Mouse (Mus musculus) mesoderm, embryonic 11.5 days (tissue): ENCODE data around the gene 2010111I01Rik.
"Not testable (repeated sequence)": the region's sequence is repeated elsewhere in the genome, so short reads cannot be mapped to it uniquely, and the experiment has no call there.

Experiments
- DNase-seq: peaks from one replicate; pipeline ENCODE4 v3.0.0-alpha.2; 2012; ENCODE audit warnings: low read depth, low spot score

2010111I01Rik gene

DNA sequence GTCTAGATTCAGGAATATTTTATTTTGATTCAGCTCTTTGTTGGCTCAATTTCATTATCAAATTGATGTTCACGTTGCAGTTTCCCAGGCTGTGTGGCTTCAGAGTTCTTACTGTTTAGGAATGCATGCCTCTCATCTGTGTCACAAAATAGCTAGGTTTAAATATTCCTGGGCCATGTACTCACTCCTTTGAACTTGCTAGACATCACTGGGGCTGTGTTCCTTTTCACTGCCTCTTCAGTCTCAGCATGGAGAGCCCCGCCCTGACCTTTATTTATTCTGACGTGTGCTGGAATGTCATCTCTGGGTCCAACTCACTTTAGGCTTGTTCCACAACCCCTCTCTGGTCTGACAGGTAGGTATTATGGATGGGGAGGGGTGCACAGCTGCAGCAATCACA is 228.7 kb downstream of the 2010111I01Rik start:
- DNase-seq, result no peak

DNA sequence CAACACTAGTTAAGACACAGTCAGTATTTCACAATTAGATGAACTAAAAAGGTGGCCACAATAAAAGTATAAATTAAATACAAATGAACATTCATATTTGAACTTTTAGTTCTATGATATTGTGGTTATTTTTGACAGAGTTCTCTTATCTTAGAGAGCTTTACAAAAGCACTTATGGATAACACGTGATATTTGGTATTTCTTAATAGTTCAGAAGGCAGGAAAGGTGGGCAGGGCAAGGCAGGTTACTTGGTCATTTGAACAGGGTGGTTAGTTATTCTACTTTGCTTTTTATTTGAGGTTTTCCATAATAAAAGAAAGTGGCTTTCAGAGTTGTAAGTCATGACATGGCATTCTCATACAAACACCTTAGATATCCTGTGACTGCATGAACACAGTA is 233.3 kb downstream of the 2010111I01Rik start:
- DNase-seq, result no peak

DNA sequence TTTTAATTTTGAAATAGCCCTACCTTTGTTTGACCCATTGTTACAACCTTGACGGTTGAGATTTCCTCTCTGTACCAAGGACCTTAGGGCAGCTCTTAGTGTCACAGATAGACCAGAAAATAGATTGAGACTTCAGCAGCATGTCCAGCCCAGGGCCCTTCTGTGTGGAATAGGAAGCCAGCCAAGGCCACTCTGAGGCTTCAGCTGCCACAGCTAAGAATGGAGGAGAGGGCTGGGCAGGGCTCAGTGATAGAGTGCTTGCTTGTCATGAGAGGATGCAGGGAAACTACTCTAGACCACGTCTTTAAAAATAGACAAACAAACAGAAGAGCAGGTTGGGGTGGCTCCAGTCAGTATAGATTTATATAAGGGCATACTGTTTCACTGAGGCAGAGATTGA is 234.9 kb downstream of the 2010111I01Rik start:
- no peak for DNase-seq

DNA sequence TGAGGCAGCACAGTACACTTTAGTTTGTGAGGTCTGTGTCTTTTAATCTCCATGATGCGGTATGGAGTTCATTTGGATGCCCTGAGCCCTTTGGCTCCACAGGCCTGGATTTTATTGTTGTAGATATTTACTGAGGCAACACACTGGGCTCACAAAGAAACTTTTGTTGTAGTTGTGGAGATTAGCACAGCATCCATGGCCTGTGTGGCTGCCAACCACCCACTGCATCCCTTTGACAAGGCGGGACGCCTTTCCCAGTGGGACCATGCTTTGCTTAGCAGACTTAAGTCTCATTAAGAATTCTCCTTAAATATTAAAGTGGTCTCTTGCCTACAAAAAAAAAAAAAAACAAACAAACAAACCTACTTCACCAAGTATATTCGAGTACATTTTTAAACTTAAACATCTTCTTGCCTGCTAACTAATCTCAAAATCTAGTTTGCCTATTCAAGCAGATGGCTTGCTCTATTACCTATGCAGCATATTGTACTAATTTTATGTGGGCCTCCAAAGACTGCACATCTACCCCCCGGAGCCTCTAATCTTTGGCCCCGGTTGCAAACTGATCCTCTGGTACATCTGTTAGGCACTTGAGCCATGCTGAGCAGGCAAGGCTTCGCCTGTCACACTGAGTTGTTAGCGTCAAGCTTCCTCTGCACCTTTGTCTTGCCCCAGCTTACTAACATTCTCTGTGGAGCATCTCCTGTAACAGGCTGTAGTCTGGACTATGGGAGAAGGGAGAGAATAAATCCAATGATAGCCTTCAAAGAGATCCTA is 239.0 kb downstream of the 2010111I01Rik start:
- DNase-seq, result peak; percentile 38

DNA sequence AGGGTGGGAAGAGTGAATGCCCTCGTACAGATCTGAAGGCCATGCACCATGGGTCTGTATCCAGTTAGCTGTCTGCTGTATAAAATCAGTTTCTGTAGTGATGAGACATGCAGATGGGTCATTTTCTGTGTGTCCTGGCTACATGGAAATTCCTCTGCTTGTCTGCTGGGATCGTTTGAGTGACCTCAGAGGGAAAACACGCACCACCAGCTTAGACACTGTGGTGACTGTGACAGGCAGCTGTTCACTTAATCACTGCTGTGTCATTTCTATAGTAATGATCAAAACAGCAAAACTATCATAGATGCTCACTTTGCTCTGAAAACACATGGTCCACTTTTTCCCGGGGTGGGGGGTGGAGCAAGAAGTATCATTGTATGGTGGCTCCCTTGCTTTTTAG is 241.1 kb downstream of the 2010111I01Rik start:
- DNase-seq, result peak; percentile 52

DNA sequence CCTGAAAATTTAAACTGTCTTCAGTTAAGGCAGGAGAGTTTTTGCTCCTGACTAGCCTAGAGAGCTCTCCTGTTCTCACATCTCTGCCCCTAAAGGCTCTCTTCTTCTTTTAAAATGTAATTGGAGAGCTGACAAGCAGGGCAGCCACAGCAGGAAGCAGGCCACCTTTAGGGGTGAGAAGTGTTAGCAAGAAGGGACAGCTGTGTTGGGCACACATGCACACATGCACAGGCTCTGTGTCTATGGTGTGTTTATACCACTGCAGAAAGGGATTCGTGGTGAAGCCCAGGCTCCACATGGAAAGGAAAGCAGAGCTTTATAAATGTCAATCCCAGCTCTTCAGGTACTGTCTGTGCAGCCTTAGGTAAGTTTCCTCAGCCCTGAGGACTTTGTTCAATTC is 241.7 kb downstream of the 2010111I01Rik start:
- no peak for DNase-seq

DNA sequence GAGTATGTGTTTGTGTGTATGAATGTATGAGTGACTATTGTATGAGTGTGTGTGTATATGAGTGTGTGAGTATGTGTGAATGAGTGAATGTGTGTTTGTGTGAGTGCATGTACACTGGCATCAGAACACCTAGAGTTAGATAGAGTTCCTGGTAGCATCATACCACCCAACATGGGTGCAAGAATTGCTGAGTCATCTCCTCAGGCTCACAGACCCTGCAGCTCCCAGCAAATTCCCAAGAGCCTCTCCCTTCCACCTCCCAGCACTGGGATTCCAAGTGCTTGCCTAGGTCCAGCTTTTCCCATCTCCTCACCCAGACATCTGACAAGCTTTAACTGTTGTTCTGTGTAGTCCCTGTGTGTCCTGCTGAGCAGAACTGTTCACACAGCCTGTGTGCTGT is 251.8 kb downstream of the 2010111I01Rik start:
- DNase-seq, result no peak

DNA sequence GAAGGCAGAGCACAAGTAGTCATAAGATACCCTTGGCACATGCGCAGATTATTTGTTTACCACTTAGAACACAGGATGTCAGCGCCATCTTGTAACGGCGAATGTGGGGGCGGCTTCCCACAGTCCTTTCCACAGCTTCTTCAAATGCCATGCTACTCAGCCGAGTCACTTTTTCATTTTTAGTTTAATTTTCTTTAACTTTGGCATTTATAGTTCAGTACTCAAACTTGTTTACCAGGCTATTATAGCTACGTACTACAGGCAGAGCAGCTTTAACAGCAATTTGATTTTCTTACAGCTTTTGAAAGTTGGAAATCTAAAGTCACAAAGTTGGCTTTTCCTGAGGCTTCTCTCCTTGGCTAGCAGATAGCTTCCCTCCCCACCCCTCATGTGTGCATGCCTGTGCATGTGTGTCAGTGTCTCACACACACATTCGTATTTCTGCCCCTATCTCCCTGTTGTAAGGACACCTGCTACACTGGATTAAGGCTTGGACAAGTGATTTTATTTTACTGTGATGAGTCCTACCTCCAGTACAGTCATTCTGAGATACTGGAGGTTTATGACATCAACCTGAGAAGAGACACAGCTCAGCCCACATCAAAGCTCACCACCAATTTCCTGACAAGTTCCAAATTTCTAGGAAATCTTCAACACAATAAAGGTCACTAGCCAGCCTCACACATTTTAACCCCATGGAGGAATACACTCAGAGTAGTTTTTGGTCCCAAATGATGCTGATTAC is 258.5 kb downstream of the 2010111I01Rik start:
- no peak for DNase-seq

DNA sequence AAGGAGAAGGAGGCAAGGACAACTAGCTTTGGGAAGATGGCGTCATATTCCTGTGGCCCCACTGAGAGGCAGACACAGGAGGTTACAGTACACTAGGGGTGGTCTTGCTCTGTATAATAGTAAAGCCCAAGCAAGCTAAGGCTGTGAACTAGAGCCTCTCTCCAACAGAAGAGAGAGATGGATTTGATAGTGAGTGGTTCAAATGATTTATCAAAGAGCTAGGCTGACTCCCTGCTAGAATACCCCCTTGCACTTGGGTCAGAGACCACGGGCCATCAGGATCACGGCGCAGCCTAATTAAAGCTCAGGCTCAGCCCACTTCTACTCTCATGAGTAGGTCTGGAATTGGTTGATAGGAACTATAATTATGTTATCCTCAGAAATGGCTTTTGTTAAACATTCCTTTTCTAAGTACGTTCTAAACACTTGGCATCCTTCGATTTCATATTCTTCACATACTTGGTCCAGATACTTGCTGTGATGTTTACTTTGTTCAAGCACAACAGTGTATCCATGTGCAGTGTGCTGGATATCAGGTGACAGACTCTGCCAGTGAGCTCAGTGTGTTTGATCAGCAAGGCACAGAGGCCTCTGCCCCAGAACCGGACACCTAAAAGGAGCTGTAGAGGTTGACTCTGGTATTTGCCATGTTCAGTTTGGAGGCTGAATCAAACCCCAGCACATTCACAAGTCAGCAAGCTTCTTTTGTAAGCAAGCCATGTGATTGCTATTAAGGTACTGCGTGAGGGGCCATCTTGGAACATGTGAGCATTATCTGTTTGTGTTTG is 261.3 kb downstream of the 2010111I01Rik start:
- DNase-seq, result no peak

DNA sequence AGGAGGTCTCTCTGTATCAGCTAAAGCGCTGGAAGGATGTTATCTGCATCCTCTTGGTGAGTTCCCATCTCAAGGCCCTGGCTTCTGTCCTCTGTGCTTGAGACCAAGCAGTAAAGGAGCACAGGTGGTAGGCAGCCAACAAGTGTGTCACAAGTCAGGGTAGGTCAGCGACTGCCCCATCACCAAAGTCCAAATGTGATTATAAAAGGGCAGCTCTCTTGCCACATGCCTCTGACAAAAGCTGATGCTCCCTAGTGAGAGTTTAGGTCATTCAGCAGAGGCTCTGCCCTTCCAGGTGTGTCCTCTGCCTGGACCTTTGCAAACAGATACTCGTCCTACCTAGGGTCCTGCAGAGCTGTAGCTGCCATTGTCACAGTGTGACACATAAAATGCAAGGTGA is 263.1 kb downstream of the 2010111I01Rik start:
- DNase-seq, result no peak

DNA sequence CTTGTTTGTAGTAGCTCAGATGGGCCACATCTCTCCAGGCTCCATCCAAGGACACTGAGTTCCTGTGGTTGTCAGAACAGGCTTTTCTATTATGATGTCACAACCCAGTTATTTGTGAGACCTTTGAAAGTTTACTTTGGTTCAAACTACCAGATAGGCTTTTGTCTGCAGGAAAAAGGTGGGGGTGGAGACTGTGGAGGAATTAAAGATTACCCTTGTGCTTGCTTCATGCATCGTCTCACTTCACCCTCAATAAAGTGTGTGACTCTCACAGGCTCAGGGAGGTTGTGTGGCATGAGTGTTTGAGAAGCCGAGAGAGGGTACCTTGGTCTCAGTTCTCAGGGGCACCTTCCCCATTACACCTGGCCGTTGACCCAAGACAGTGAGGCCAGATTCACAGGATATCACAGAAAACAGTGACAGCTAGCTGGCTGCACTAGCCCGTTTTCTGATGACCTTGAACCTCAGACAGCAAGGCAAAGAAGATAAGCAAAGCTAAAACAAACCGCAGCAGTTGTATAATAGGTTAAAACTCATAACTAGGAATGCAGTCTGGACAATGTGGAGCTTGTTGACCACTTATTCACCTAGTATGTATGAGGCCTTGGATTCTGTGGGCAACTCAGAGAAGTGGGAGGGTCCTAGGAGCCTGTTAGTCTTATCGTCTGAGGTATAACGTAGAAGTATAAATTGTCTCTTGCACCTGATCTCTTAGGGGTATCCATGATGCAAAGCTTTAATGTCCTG is 266.4 kb downstream of the 2010111I01Rik start:
- no peak for DNase-seq

DNA sequence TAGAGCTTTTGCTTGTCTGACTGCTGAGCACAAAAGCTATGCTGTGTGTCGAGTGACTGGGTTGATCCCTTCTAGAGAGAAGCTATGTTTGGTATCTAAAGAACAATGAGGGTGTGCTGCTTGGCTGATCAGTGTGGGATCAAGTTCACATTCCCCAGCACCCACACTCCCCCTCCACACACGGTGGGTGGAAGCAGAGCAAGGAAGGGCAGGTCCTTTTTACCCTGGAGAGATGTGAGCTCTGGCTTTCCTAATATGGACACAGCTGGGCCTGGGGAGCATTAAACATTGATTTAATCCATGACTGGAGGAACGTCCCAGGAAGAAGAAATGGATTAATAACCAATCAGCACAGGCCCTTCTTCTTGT is 267.0 kb downstream of the 2010111I01Rik start:
- no peak for DNase-seq

DNA sequence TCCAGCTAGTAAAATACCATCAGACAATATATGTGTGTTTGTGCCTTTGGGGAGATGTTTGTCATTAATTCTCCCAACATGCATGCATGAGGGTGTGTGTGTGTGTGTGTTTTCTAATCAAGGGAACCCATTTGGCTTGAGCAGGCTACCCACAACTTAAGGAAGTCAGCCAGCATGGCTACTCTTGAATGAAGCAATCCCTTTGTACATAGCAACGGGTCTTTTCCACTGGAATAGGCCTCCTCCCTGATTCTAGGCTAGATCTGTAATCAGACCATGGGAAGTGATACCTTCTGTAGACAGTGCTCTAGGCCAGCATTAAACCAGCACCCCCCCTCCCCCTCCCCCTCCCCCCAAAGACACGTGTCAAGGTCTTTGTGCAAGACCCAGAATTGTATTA is 267.9 kb downstream of the 2010111I01Rik start:
- no peak for DNase-seq

DNA sequence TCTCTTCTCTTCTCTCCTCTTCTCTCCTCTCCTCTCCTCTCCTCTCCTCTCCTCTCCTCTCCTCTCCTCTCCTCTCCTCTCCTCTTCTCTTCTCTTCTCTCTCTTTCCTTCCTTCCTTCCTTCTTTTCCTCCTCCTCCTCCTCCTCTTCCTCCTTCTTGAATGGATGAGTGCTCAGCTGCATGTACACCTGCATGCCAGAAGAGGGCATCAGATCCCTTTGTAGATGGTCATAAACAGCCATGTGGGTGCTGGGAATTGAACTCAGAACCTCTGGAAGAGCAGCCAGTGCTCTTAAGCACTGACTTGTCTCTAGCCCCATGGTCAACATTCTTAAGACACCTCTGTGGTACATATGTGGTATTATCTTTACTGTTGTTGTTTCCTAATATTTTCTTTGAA is 269.8 kb downstream of the 2010111I01Rik start:
- not testable (repeated sequence) for DNase-seq

DNA sequence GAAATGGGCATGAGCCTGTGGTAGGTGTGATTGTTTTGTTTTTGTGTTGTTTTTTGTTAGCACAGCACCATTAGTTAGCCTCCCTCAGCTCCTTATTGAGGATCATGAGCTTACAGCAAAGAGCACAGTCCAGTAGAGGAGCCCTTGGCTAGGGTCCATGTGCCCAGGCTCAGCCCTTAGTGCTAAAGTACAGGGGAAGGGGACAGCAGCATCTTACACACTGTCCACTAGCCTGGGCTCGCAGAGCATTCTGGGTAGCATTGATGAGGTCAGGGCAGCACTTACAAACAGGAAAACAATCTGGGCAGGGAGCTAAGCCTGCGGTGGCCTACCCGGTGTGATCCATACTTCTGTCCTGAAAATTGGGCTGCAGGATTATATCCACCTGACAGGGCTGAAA is 270.9 kb downstream of the 2010111I01Rik start:
- DNase-seq, result no peak

DNA sequence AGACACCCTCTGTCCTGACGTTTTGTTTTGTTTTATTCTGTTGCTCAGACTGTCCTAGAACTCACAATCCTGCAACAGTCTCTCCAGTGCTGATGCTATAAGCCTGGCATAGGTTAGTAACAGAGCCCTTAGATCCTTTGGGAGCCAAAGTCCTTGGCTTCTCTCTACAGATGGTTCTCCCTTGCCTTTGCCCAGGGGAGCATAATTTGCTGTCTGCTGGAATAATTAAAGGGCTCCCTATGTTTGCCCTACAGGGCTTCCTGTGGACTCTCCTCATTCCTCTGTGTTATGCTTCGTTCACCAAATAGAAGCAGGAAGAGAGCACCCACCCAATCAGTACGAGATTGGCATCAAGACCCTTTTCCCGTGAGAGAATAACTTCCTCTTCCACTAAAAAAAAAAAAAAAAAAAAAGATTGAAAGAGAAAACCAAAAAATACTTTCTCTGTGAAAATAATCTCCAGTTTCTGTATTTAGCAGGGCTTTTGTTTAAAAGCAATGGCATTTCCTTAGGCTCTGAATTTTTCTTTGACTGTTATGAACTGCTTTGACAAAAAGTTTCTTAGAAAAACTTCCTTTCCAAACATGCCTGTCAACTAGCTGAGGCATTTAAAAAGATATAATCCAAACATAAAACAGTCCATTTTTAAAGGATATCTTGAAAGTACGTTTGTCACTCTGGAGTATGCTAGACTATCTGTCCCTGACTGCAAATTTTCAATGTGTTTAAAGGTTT is 271.6 kb downstream of the 2010111I01Rik start:
- DNase-seq, result no peak

DNA sequence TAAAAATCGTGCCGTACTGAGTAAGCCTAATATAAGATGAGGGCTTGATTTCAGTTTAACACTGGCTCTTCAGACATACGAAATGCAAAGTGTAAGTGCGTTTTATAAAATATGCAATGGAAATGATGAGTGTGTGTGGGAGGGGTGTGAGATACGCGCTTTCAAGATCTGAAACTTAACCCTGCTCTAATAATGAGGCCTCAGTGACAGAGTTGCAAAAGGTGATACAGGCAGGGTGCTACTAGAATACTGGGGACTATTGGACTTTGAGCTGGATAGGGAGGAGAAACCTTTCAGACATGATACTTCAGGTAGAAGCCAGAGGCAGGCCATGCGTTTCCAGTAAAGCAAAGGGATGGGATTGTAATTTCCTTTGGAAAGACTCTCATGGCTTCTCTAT is 273.4 kb downstream of the 2010111I01Rik start:
- DNase-seq, result no peak

DNA sequence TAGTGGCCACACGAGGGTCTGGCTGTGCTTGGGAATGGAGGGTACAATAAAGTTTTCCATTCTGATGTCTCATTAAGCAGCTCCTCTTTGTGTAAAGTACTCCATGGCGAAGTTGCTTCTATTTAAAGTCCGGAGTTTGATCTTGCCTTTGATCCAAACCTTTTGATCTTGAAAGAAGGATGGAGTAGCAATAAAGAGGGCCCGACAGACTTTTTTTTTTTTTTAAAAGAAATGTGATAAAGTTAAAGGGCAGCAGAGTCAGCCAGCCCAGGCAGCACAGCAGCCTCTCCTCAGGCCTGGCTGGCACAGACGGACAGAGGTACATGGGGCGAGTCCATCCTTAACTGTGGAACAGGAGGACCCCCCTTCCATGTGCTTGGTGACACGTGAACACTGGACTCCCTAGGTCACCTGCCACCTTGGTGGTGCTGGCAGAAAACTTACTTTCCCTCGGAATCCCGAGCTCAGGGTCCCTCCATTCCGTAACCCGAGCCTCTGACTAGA is 274.7 kb downstream of the 2010111I01Rik start:
- no peak for DNase-seq

DNA sequence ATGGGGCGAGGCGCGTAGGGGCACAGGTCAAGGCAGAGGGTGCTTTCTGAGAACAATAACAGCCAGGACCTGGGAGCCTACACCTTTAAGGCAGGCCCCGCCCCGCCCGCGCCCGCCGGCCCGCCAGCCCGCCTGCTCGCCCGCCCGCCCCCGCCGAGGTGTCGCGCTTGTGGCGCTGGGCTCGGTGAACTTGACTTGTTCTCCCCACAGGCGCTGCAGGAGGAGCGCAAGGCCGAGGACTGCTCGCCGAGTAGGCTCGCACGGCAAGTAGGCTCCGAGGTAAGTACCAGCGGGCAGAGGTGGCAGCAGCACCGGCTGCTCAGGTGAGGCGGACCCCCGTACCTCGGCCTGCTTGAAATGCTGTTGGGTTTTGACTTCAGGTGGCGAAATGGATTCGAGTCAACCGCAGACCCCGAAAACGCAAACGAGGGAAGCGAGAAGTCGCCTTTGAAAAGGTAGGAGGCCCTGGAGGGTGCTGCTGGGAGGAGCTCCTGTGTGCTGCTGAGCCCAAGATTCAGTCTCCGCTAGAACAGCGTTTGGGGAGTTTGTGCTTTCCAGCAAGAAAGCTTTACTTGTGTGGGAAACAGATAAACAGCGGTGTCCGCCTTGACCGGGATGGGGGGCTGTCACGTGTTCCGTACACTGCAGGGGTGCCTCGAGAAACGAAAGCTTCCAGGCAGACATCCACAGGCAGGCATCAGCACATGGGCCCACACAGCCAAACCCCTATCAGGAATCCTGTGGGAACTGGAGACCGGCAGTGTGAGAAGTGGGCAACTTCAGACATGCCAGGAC is 275.4 kb downstream of the 2010111I01Rik start:
- peak; percentile 56 for DNase-seq

DNA sequence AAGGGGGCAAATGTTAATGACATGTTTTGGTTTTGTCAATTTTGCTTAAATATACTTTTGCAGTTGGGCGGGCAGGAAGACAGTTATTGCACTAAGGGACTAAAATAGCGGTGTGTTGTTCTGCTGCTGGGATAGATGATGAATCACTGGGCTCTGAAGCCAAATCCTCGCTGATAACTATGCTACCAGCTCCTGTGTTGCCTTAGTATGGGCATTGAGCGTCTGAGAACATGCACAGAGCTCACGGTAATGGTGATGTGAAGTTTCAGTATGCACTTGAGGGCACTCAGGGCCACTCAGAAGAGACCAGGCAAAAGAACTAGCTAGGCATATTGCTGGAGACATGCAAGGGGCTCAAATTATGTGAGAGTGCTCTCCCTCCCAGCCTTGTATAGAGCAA is 276.1 kb downstream of the 2010111I01Rik start:
- DNase-seq, result no peak
